Mouse (Mus musculus) WW6 (cell line): Measurements from ENCODE around the gene Capsl.
A peak's percentile ranks its signal among the peaks of the same experiment; 100 is the strongest.

ENCODE experiments used
- DNase-seq: peaks from one replicate; pipeline ENCODE4 v3.0.0-alpha.2; 2013; ENCODE audit warnings: low read depth, low spot score

Capsl gene

DNA sequence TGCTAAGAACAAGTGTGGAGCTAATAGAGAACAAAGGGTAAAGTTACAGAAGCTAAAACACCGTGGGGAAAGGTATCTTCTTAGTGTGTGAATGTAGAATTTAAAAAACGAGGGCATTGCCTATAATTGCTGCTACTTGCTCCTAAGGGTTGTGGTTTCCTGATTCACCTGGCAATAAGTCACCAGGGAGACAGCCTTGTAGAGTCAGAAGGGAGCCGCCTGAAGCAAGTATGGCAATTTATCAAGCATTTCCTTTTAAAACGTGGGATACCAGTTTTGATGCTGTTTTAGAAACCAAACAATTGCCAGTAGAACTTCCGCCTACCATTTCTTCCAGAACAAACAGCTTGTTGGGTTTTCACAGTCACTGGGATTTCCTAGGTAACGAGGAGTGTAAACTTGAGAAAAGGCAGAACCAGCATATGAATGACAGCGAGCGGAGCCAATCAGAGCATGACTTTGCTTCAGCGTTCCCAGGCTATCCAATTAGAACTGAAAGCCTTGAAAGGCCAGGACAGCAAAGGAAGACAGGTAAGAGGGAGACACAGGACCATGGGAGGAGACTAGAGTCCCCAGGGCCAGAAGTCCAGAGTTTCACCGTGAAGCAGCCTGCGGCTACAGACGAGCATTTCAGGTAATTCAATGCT is at the start of gene Capsl:
TSS of gene Capsl (plus strand) at position 495 of the 647 bp plus-strand sequence.
- DNase-seq = peak; percentile 86

DNA sequence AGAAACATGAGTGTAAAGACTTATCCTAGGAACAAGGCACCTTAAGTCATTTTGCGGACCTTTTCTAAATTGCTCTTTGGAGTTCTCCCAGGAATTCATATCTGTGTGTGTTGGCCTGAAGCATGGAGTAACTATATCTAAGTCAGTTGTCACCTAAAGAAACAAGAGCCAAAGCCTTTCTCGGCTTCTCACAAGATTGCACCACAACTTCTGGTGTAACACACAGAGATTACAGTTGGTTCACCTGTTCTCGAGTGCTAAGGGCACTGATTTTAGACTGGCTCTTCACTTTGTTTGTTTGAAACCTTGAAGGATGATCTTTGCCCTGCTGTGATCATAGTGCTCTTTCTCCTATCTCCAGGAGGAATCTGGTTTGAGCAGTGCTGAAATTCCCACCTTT is 26.4 kb upstream of the Capsl start:
- no peak for DNase-seq

DNA sequence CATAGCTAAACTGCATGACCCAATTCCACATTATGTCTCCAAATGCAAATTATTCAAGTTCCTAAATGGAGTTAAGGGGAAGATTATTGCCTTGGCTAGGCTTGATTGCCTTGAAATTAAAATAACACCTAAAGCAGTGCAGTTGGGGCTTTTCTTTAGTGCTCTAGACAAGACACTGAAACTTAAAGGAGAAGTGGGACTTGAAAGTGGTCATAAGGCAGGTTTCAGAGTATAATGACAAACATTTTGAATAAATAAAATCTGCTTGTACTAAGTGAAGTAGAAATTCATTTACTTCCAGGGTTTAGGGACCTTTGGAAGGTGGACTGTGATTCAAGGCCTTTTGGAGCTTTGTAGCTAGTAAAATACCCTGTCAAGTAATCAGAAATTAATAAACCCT is 14.7 kb upstream of the Capsl start:
- no peak for DNase-seq

DNA sequence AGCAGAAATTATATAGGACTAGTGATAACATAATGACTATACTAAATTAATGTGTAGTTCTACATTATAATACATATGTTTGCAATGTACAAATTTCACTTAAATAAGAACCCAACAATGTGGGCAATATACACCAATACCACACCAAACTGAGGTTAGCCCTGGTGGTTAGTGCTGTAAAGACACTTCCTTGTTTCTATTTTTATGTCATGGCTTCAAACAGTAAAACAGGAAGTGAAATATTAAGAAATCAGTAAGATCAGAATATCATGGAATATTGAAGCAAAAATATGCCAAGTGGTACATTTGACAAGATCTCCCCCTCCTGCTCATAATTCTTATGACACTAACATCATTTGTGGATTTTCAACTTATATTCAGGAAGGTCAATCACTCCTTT is 8.0 kb upstream of the Capsl start:
- no peak for DNase-seq

DNA sequence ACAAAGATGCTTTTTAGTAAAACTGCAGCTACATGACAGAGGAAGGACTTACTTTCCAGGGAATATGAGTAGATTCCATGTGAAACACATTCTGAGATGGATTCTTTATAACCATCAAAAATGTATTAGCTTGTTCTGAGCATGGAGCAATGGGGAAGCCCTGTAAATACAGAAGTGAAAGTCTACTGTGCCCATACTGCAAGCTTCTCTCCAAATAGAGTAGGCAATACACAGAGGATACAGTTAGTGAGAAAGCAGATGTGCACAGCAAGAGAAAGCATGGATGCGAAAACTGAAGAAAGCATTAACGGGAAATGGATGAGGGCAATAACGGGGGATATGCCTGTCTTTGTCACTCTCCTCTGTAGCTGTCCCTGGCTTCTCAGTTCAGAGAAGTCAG is 6.0 kb upstream of the Capsl start:
- DNase-seq = no peak

DNA sequence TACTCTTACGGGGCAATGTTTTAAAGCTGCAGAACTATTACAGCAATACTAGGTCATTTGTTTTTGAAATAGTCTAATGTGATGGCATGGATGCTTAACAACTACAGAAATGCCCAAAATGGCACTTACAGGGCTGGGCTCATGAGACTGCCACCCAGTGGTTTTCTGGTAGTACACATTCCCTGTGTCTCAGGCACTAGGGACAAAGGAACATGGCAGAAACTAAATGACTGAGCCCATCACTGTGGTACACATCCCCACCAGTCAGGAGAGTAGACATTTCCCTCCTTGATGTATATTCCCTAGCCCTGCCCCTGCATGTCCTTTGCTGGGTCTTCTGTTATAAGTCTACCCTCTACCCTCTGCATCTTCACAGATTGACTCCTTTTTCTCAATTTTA is 16.2 kb downstream of the Capsl start:
- DNase-seq = no peak

DNA sequence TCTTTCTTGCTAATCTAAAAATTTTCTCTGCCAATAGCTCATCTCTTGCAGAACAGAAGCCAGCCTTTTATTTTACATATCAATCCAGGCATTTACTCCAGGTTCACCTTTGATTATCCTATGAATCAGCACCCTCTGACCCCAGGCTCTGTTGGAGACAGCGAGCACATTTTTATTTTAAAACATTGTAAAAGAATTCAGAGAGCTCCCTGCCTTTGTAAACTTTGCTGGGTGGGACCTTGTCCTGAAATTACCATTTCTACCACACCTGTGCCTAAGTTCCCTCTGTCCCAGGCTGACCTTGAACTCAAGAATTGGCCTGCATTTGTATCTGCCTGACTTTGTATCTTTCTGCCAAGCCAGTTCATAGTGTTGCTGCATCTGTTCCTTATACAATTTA is 17.0 kb downstream of the Capsl start:
- DNase-seq = no peak

DNA sequence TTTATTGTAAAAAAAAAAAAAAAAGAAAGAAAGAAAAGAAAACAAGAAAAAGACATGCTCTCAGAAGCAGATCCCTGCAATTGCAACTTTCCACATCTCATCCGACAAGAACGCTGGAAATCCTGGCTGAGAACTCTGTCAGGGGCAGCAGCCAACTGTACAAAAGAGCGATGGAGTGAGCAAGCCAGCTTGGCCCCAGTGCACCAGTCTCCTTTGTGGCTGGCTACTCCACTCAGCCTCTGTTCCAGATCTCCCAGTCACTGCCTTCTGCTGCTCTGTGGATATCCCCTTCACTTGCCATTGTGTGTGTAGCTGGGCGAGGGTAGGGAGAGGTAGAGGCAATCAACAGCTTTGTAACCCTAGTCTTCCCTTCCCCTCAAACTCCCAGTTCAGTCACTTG is 18.4 kb downstream of the Capsl start:
- DNase-seq = no peak

DNA sequence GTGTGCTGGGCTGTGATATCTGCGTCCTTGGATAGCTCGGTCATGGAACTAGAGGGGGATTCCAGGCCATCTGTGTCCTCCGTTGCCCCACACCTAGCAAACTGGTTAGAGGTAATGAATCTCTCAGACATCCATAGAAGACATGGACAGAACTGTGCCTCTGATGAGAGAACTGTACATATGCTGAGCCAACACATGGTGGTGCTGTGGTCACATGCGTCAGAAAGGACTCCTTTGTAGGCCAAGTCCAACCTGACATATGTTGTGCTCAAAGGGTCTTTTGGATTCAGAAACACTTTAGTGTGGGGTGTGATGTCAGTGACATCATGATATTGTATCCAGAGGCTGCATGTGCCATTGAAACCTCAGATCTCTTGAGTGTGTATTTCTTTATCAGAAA is 19.4 kb downstream of the Capsl start:
- no peak for DNase-seq

DNA sequence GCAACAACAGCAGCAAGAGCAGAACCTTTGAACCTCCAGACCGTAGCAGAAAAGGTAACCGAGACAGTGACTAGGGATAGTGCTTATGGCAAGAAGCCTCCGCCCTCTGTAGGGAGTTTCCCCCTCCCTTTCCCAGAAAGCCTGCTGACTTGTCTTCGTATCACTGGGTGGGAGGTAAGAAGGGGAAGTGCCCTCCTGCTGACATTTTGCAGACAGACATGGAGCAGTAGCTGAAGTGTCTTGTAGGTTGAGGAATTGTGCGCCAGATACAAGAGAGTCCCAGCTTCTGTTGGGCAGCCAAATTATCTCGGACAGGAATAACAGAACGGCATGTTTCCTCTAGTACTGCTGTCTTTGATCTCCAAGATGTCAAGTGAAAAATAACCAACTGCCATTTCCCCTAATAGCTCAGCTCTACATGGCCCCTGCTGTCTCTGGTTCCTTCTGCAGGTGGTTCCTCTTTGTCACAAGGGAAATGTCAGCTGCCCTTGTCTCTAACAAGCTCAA is 27.7 kb downstream of the Capsl start:
- no peak for DNase-seq

DNA sequence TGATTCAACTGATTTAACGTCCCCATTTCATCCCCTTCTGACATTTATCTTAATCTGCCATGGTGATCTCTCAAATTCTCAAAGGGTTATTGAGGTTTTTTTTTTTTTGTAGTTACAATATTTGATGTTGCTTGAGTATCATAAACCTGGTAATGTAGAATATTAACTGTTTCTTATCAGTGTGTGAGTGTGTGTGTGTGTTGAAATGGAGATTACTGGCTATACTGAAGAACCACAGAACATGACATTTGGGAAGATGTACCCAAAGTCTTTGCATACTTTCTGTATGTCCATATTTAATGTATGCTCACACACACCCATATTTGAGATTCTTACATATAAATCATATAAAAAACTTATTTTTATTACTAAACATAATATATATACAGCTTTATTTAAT is 28.2 kb downstream of the Capsl start:
- no peak for DNase-seq

DNA sequence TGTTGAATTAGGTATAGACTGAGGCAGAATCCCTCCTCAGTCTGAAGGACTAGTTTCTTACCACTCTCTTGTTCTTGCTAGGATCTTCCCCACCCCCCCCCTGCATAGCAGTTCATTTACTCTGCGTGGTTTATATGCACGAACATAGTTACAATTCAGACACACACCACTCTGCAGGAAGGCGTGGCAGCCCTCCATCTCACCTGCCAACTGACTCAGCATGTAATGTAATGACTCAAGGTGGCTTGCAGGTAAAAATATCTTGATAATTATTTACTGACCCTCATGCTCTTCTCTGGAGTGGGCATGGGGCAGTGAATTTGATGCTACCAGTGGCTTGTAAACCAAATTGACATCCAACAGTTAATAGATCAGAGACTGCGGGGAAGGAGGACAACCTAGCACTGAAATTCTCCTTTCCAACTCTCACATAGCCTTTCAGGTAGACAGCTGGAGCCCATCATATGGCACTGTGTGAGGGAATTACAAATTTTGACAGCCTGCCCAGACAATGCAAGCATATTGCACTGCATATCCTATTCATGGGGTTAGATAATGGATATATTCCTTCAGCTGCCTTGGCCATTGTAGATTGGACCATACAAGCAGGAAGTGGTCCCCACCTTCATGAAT is 35.3 kb downstream of the Capsl start:
- no peak for DNase-seq

DNA sequence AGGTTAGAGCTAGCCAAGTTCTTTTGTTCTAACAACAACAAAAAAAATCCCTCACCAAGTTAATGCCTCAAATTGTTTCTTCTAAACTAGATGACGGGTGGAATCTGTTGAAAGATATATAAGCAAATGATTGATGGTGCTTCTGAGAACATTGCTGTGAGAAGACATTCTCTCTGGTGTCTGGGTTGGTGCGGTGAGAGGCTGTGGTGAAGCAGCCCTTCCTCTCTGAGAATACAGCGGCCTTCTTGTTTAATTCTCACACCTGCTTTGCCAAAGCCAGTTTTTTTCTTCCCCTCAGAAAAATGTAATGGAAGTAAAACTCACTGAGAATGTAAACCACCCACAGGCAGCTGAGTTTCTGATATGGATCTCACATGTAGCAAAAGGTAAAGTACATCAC is 36.3 kb downstream of the Capsl start:
- DNase-seq = no peak

DNA sequence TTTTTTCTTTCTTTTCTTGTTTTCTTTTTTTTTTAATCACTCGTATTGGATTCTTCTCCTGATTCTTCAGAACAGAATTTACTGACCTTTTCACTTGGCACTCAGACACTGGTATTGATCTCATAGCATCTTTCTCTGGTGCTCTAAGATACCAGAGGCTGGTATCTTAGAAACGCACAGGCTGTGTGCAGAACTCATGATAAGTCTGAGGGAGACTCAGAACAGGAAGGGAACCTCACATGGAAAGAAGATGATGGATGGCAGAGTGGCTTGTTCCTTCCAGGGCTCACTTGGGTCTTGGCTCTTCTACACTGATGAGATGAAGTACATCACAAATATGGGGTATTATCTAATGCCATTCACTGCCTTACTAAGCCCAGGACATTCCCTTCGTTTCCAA is 36.8 kb downstream of the Capsl start:
- DNase-seq = no peak

DNA sequence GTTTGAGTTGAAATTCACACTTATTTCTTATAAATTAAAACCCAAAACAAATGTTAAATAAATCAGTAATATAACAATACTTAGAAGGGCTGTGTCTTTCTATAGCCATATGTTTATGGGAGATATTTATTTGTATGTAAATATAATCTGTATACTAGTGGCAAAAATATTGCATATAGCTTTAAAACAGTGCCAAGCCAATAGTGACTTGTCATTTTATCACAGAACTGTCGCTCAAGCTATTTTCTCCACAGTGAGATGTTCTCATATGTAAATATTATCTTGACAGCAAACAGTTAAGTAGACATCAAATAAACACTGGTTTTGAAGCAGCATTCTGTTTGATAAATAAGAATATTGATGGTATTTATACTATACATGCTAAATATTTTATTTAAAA is 37.4 kb downstream of the Capsl start:
- no peak for DNase-seq

DNA sequence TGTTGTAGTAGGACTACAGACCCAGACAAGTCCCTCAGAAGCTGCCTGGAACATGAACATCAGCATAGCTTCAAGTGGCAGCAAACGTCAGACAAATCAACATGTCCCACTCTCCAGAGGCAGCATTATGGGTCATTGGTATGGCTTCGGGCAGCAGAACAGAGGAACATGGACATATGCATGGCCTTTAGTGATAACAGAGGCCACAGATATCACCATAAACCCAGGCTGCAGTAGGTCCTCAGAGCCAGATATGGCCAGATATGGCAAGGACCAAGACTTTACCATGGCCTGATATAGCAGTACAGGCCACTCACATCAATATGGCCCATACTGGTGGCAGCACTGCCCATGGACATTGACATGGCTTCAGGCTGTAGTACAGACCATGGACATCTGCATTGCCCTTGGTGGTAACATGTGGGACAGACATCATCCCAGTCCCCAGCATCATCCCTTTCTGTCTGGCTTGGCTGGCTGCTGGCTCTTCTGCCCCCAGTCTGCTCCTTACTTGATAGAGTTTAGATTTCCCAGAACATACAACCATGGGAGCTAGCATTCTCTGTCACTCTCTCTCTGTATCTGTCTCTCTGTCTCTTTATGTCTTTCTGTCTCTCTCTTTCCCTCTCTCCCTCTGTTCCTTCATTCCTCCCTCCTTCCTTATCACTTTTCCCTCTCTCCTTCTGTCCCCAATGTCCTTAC is 53.7 kb downstream of the Capsl start:
- DNase-seq = no peak

DNA sequence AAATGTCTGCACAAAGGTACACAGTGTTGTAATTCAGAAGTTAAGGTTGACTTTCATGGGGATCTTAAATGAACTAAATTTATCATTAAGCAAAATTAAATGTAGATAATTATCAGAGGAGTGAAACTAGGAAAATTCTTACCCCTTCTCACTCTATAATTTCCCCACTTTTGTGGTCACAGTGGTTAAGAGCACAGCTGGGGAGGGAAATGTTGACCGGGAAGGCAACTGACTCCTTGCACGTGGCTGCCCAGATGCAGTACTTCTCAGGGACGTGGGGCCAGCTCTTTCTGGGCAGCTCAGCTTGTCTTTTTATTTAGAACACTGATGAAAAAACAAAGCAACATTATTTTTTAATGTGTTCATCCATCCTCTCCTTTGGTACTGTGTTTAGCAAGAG is 56.2 kb downstream of the Capsl start:
- DNase-seq = no peak
